Mouse (Mus musculus) cerebellum, postnatal 4 days (tissue): ENCODE data around the gene Erg.

Source experiments
- DNase-seq, 2 experiments: peaks; one replicate each; pipeline ENCODE4 v3.0.0; 2022; ENCODE audit warnings: low spot score in 2 of 2, mixed read lengths in 1 of 2

Gene Erg

DNA sequence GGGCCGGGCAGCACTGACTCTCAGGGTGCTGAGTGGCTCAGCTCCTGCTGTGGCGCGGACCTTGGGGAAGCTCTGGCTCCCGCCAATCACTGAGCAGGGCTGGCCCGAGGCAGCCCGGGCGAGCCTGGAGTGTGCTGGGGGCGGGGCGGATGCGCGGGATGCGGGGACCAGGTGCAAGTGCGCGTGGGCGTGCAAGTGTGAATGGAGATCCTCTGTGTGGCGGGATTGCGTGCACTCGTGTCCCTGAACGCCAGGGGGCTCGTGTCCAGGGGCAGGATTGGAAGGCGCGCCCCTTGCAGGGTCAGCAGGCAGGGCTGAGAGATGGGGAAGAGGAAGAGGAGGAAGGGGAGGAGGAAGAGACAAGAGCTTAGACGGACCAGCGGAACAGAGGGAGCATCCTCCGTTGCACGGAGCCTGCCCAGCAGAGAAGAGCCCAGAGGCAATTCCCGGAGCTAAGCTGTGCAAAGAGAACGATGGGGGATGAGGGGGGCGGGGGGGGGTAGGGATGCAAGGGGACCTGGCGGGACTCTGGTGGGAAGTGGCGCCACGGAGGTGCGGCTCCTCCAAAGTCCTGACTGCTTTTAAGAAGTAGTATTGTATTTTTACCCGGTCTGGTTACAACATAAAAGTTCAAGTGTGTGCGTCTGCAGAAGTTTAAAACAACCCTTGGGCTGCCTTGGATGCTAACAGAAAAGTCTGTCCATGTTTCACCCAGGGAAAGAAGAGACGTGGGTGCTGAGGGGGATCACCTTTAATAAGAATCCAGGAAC, 667 bp downstream of the Erg start:
- peak; percentile 17 to 24 for DNase-seq

DNA sequence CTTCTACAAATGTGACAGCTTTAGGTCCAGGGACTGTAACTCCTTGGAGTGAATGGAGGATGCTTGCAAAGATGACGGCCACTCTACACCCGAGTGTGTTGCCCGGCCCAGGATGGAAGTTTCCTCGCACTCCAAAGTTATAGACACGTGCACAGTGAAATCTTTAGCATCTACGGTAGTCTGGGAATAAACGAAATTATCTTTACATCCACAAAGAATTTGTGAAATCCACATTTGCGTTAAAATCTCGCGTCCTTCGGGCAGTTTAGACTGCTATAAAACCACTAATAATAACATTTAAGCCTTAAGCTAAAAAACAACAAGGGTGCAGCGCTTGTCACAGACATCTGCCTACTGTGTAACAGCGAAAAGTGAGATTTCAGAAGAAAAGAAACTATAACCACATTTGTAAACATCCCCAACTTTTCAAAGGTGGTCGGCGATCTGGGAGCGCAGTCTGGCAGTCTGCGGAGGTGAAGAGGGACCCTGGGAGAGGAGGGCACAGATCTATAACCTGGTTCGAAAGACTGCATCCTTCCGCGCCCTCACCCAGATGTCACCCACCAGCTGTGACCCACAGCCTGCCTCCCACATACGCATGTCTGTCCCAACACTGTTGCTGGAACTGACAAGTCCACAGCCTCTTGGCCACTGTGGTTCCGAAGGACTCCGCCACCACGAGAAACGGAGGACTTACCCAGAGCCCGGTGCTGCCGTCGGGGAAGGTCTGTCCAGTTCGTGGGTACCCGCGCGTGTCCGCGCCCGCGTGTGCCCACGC, 1.5 kb downstream of the Erg start:
- DNase-seq, result no peak

DNA sequence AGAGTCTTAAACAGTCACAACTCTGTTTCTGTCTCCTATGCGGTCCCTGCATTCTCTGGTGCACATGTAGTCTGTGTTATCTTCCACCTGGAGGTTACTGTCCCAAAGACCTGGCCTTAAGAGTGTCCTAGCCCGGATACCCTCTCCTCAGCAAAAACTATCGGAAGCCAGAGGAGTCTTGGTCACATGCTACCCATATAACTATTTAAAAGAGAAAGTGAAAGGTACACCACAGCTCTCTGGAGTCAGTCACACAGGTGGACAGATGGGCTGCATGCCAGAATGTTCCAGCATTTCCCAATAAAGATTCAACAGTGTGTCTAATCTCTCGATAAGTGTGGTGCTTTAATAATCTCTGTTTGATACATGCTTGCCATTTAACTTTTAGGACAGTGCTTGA, 7.1 kb downstream of the Erg start:
- DNase-seq, result no peak

DNA sequence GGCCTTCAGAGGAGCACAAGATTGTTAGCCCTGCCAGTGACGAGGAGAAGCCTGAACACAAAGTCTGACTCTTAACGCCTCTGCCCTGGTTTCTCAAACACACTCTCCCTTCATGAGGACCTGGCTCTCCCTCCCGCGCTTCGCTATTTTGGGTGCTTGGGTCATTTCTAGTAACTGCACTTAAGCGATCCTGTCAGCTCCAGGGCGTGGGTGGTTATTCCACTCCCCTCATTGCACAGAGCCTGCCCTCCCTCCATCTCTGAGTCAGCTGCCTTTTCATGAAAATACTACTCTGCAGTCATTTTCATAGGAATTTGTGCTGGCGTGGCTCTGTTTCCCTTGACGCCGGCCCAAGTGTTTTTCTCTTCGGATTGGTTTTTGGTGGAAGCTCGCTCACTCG, 13.2 kb downstream of the Erg start:
- DNase-seq, result no peak

DNA sequence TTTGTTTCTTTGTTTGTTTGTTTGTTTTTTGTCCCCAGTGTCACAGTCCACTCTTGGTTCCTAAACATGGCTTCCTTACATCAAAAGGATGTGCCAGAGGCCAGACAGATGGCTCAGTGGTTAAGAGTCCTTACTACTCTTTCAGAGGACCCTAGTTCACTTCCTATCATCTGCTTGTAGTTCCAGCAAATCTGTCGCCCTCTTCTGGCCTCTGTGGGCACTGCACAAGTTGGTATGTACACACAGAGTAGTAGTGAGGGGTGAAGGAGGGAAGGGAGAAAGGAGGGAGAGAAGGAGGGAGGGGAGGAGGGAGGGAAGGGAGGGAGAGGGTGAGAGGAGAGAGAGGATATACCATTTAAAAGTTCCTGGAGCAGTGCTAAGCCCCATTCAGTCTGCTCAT, 15.8 kb downstream of the Erg start:
- DNase-seq, result peak in 1 of 2 experiments; percentile 22

DNA sequence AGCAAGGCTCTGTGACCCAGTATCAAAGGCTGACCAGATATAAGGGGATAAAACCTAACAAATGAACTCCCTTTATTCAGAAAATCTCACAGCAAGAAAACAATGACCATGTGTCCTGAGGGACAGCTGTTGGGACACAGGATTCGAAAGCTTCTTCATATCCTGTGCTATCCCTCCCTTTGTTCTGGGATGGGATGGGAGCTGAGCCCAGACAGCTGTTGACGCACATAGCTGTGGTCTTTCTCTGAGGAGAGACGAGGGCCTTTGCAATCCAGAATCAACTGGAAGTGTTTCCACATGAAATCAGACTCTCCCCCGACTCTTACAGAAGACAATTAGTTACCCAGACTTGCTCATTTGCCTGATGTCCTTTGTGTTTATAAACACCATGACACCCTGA, 29.6 kb downstream of the Erg start:
- no peak for DNase-seq

DNA sequence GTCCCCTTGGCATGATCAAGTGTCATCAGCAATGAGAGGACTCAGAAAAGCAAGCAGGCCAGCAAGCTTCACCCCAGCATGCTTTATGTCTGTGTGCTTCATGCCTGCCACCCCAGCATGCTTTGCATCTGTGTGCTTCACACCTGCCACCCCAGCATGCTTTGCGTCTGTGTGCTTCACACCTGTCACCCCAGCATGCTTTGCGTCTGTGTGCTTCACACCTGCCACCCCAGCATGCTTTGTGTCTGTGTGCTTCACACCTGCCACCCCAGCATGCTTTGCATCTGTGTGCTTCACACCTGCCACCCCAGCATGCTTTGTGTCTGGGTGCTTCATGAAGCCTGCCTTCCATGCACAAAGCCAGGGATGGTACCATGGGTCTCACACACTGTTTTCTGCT, 33.3 kb downstream of the Erg start:
- no peak for DNase-seq

DNA sequence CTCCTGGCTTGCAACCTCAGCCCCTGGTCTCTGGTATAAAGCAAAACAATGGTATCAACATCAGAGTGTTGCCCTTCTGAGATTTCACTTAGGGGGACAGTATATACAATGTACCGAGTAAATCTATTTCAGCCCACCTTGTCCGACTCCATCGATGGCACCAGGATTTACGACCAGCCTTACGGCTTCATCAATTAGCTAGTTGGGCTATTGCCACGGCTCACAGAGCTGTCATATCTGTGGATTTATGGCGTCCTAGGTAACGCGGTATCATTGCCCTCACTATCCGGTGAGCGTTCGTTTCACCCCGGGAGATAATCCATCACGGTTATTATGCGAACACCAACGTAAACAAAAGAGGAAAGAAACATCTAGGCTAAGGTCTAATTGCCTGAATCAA, 33.9 kb downstream of the Erg start:
- no peak for DNase-seq

DNA sequence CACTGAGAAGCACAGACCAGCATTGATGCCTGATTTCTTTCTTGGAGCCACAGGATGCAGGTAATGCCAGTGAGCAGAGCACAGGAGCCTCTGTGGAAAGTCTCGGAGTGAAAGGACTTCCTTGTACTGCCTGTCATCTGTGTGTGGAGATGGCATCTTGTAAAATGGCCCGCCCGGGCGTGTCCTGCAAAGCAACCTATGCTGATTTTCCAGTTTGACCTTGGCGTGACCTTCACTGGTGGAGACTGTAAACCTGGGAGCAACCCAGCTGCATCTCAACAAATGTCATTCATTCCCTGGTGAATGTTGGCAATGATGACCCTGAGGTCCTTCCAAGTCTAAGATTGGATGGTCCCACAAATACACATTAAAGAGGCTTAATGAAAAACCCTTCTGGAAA, 35.9 kb downstream of the Erg start:
- DNase-seq, result no peak

DNA sequence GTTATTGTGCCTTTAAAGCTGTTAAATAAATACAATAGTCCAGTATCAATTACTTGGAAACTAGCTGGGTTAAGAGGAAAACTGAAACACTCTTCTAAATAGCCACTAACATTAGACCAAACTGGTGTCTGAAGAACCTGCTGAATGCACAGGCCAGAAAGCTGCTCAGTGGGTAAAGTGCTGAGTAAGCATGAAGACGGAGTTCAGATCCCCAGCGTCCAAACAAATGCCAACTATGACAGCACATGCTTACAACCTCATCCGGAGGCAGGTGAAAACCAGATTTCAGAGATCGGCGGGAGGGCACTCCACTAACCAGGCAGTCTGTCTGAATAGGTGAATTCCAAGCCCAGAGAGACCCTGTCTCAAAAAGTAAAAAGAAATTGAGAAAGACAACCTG, 41.6 kb downstream of the Erg start:
- DNase-seq, result no peak

DNA sequence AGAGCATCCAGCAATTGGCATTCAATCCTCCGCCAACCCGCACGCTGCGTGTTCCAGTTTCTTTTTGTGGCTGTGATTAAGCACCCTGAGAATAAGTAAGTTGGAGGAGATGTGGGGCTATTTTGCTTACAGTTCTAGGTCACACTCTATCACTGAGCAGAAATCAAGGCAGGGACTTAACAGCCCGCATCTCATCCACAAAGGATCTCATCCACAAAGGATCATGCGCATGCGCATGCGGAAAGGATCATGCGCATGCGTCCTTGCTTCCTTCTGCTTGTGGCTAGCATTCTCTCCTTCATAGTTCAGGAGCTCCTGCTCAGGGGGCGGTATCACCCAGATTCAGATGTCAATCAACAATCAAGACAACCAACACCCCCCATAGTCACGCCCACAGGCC, 42.9 kb downstream of the Erg start:
- no peak for DNase-seq

DNA sequence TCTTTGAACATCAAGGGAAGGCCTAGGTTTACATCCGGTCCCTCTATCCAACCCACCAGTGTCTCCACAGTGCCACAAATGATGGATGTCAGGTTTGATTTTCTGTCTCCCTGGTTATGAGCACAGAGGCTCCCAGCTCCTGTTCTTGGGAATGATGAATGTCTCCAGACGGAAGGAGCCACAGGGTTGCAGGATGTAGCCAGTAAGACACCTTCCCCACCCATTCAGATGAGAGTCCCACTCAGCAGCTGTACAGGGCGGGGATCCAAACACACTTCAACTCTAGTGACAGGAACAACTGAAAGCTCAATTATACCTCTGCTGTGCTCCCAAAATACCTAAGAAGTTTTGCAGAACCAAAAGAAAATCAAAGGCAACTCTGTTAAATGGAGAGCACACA, 51.2 kb downstream of the Erg start:
- DNase-seq, result no peak

DNA sequence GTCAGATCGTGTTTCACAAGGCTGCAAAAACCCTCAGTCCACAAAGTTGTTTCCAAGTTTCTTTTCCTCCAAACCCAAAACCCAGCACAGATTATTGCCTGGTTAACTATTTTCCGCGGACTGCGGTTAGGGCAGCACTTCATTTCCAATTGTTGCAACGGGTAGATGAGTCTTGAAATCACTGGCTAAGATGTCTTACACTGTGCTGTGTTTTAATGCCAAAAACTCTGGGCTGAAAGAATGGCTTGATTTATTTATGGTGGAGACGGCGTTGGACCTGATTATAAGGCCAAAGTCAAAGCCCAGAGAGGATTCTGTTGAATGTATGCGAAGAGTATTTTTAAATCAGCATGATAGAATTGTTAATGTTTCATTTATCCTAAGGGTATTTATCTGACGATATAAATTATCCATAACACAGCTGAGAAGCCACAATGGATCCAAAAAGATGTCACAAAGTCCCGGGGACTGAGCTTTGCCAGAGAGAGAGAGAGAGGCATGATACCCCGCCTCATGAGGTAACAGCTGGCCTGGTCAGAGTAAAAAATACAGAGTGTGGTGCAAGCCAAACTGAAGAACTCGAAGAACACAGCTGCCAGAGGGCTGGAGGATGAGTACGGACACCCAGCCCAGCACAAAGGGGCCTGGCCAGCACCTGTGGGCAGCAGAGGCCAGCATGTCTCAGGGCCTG, 53.9 kb downstream of the Erg start:
- DNase-seq, result no peak

DNA sequence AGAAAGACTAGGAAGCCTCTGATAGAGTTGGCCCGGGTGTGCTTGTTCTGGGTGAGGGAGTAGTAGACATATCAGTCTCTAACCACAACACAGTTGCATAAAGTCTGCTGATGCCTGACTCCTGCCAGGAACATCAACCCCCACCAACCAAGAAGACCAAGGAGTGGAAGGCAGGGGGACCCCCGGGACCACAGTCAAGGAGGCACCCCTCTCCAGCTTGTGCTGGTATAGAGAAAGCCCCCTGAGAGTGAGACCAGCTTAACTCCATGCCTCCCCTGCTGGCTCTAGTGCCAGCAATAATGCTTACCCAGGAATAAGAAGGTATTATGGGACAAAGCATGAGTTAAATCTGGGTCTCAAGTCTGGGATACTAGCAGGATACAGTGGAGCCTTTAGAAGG, 58.8 kb downstream of the Erg start:
- no peak for DNase-seq

DNA sequence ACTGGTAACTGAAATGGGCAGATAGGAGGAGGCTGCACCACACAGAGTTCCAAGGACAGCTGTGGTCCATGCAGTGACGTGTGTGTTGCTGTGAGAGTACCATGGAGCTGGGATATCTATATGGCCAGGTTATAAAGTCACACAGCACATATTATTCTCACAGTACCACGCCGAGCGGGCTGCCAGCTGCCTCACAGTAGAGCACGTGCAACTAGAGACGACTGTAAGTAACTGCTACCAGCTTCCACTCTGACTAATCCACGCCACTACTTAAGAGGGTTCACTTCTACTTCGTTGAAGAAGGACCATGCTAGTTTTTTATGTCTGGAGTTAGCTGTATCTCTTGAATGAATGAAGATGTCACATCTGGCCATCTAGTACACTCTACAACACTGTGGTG, 66.9 kb downstream of the Erg start:
- DNase-seq, result no peak

DNA sequence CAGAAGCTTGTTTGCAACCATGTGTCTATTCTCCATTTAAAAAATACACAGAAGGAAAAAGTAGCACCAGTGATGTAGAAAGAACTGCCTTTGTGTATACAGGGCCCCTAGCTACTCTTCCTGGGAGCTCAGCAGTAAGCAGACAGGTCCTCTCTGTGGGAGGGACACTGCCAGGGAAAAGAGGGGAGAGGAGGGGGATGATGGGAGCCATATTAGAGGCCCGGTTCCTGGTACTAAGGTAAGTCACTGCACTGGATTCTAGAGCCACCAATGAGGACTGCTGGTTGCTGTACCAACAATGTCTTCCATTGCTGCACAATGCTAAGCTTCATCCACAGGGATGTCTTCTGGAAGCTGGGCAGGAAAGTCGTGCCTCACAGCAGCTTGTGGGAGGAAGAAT, 80.3 kb downstream of the Erg start:
- no peak for DNase-seq

DNA sequence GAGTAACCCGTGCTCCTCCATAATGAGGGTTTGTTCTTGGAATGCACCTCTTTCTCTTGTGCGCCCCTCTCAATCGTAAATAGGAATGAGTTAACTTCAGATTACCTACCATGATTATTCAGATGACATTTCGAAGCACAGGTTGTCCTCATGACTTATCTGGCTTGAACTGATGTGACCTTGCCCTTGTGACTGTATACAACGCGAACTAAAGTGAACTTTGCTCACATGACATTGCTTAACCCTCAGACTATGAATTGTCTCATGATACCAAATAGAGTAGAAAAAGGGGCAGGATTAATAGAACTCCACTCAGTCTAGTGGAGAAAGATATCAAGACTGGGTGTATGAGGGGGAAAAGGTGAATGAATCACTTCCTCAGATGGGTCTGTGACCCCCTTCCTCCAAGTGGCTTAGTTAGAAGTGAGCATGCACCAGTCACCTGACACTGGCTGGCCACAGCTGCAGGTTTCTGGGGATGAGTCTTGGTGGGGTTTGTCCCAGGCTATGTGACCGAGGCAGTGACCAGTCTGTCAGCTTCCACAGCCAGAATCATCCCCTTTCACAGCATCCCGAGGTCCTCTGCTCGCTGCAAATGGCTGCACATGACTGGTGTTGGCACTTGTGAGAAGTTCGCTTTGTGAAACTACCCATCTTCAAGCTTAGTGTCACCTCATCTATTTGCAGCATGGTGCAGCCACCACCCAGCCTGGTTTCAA, 89.7 kb downstream of the Erg start:
- no peak for DNase-seq

DNA sequence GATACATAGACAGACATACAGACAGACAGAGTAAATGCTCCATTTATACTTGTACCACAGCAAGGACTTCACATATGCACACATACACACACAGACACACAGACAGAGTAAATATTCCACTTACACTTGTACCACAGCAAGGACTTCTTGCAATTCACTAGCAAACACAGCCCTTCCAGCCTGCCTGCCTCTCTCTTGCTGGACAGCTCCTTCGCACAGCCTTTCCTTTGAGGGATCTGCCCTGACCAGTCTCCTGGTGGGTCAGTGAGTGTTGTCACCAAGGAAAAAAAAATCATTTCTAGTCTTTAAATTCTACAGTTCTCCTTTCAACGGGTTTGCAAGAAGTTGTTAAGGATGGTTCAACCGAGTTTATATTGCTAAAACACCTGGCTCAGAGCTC, 92.3 kb downstream of the Erg start:
- no peak for DNase-seq

DNA sequence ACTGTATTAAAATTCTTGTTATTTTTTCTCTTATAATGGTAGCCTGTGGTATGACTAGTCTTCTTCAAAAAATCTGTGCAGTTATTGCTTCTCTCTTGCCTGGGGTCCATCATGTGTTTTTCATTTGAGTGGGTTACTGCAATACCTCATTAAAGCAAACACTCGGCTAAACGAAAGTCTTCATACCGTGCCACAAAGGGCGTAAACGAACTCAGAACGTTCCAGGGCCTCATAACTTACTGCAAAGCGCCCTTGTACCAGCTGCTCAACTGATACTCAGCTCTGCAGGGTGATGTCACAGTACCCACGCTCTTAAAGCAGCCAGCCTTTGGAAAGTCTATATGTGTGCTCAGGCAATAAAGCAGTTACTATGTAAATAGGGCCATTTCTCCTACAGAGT, 93.1 kb downstream of the Erg start:
- no peak for DNase-seq

DNA sequence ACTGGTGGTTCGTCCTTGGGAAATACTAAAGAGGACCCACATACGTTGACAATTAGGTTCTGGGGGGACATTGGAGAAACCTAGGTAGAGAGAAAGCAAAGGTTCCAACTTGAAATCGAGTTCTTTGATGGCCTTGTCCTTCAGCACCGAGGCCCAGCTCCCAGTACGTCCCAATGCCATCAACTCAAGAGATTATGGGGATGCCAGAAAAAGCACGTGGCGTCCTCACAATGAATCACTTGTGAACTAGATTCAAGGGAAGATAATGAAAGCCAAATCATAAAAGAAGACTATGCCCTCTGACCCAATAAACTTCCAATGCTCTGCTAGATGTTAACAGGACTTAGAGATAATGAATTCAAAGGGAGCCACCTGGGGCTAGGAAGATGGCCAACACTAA, 94.2 kb downstream of the Erg start:
- DNase-seq, result no peak

DNA sequence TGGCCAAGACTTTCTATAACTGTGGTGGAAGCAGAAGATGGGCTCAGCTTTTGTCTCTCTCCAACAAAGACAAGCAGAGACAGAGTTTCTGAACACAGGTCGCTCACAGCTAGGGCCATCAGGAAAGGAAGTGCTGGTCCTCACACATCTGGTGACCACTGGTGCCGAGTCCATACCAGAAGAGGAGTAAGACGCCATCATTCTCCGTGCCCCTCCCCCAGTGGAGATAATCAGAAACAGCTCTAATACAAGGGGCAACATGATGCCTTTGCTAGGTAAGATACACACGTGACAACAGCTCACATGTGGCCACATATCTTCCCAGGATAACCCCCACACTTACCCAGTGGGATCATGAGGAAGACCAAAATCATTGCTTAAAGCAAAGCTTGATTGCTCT, 96.0 kb downstream of the Erg start:
- DNase-seq, result no peak

DNA sequence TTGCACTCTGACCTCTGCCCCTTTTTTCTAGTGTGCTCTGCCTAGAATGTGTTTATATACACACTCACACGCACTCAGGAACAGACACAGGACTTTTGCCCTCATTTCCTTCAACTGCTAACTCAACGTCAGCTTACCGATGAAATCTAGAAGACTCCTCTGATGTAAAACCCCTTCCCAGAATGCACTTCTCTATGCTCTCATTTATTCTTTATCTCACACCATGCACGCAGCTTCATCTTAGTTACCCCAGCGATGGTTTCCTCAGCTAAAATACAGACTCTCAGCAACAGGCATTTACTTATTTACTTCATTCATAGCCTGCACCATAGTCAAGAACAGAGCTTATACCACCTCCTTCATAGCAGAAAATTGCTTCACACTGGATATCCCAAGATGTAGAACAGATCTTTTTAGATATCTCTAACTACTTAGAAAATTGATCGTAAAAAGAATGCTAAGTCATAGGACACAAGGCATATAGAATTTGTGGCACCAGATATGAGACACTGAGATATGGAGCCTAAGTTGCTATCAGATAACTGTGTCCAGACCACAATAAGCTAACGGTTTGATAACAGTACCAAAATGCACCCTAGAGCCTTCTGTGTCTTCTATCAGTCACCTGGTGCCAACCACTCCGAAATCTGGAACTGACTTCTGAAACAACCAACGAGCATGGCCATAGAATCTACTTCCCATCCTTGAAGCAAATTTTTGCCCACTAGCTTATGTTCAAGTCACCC, 98.6 kb downstream of the Erg start:
- no peak for DNase-seq
